Comparison of ENCODE assay signal across 18 mouse cellular contexts in genomic region chr5:98955576-98955975, GRCm38 (mm10).
DNase-seq lines count a peak whose midpoint lies in the region; ATAC-seq and TF ChIP-seq lines count a peak whose summit lies in the region.
"Had no signal": no experiment of that assay in that cellular context is flagged by ENCODE, and none has a peak within 500 bp of the region (broad histone marks: within the 10 kb centered on the region; RNA-seq: fewer than 3 reads in every experiment).

No protein-coding gene starts in this region.

- WGBS in midbrain, embryonic 11.5 days, result 49% methylated on average over 3 of the region's 3 CpGs
- 55% methylated on average over 3 of the region's 3 CpGs for WGBS in midbrain, embryonic 10.5 days
- 17% methylated on average over 3 of the region's 3 CpGs for WGBS in midbrain, embryonic 14.5 days
- WGBS in midbrain, embryonic 13.5 days, result 25% methylated on average over 3 of the region's 3 CpGs

- peak; percentile 78 for DNase-seq in midbrain, embryonic 11.5 days (ENCODE audit: low spot score, missing footprints)
- DNase-seq in midbrain, embryonic 10.5 days (ENCODE audit: low spot score), result no peak
- DNase-seq in midbrain, embryonic 14.5 days, result peak; percentile 53
- peak; percentile 73 for DNase-seq in brain, embryonic 14.5 days (ENCODE audit: low read depth)
- no peak for DNase-seq in right cerebral cortex, postnatal 10 days (ENCODE audit: low spot score in 2 of 2)
- DNase-seq: adrenal gland, adult 2 months; adrenal gland, postnatal 10 days; adrenal gland, postnatal 25 days; cerebellum, adult 11-12 months; cerebellum, adult 2 months; cerebellum, adult 9-10 months; cerebellum, postnatal 10 days; cerebellum, postnatal 25 days; forebrain, postnatal 0 days had no signal

- no peak for TF ChIP-seq CTCF in brain, embryonic 14.5 days (IDR thresholded peaks at IDR 0.05; ENCODE audit: borderline replicate concordance, extremely low read depth, insufficient read depth, insufficient read length)

- no peak overlapping the region for H3K4me2 ChIP-seq in midbrain, embryonic 11.5 days
- H3K4me2 ChIP-seq in midbrain, embryonic 14.5 days (ENCODE audit: low read length), result no peak overlapping the region
- H3K4me2 ChIP-seq in midbrain, embryonic 13.5 days (replicated peaks), result no peak overlapping the region
- H3K4me2 ChIP-seq: embryonic facial prominence, embryonic 13.5 days; forebrain, embryonic 13.5 days; forebrain, embryonic 15.5 days had no signal

- no peak for TF ChIP-seq POLR2A in brain, embryonic 14.5 days (IDR thresholded peaks at IDR 0.05; ENCODE audit: borderline replicate concordance, extremely low read depth, insufficient read depth, insufficient read length, poor library complexity, severe bottlenecking)

- no peak for ATAC-seq in midbrain, embryonic 11.5 days (ENCODE audit: low FRiP score)
- no peak for ATAC-seq in midbrain, embryonic 14.5 days (ENCODE audit: low FRiP score, low TSS enrichment)
- ATAC-seq in midbrain, embryonic 13.5 days, result no peak
- ATAC-seq: forebrain, embryonic 13.5 days; forebrain, embryonic 15.5 days; forebrain, postnatal 0 days had no signal

- no peaks in the 10 kb centered on the region for H3K27me3 ChIP-seq in midbrain, embryonic 11.5 days (ENCODE audit: control insufficient read depth, insufficient read depth, low read length)
- no peaks in the 10 kb centered on the region for H3K27me3 ChIP-seq in midbrain, embryonic 10.5 days (ENCODE audit: low read depth, poor library complexity, severe bottlenecking)
- H3K27me3 ChIP-seq in midbrain, embryonic 14.5 days (ENCODE audit: control insufficient read depth, insufficient read depth, low read length), result no peaks in the 10 kb centered on the region
- H3K27me3 ChIP-seq in midbrain, embryonic 13.5 days, result no peaks in the 10 kb centered on the region
- H3K27me3 ChIP-seq: embryonic facial prominence, embryonic 13.5 days; forebrain, embryonic 13.5 days; forebrain, embryonic 15.5 days had no signal

- no peaks in the 10 kb centered on the region for H3K36me3 ChIP-seq in midbrain, embryonic 11.5 days (ENCODE audit: control insufficient read depth, insufficient read depth, low read length)
- H3K36me3 ChIP-seq in midbrain, embryonic 10.5 days, result no peaks in the 10 kb centered on the region
- H3K36me3 ChIP-seq in midbrain, embryonic 14.5 days (ENCODE audit: control insufficient read depth, insufficient read depth, low read length), result no peaks in the 10 kb centered on the region
- no peaks in the 10 kb centered on the region for H3K36me3 ChIP-seq in midbrain, embryonic 13.5 days
- H3K36me3 ChIP-seq: embryonic facial prominence, embryonic 13.5 days; forebrain, embryonic 15.5 days had no signal

- no peak overlapping the region for H3K9ac ChIP-seq in midbrain, embryonic 11.5 days (ENCODE audit: low read length)
- H3K9ac ChIP-seq in midbrain, embryonic 14.5 days (replicated peaks; ENCODE audit: low read length), result no peak overlapping the region
- H3K9ac ChIP-seq in midbrain, embryonic 13.5 days (replicated peaks), result no peak overlapping the region
- H3K9ac ChIP-seq: embryonic facial prominence, embryonic 13.5 days; forebrain, embryonic 13.5 days; forebrain, embryonic 15.5 days; forebrain, postnatal 0 days had no signal

- H3K9me3 ChIP-seq in midbrain, embryonic 11.5 days (ENCODE audit: control insufficient read depth, low read length), result no peaks in the 10 kb centered on the region
- no peaks in the 10 kb centered on the region for H3K9me3 ChIP-seq in midbrain, embryonic 10.5 days (replicated peaks)
- 0 out of 2 replicates have a peak, but pooled peaks cover 2% of the 10 kb centered on the region for H3K9me3 ChIP-seq in midbrain, embryonic 14.5 days (ENCODE audit: control insufficient read depth, low read length)
- peaks cover 4% of the 10 kb centered on the region; the same call in 1 of the 2 replicates for H3K9me3 ChIP-seq in midbrain, embryonic 13.5 days
- H3K9me3 ChIP-seq: embryonic facial prominence, embryonic 13.5 days; forebrain, embryonic 13.5 days; forebrain, embryonic 15.5 days had no signal

- no peak overlapping the region for H3K4me3 ChIP-seq in midbrain, embryonic 11.5 days (ENCODE audit: low read depth, low read length)
- H3K4me3 ChIP-seq in midbrain, embryonic 10.5 days, result no peak overlapping the region
- H3K4me3 ChIP-seq in midbrain, embryonic 14.5 days (replicated peaks; ENCODE audit: low read depth, low read length), result no peak overlapping the region
- no peak overlapping the region for H3K4me3 ChIP-seq in midbrain, embryonic 13.5 days (replicated peaks)
- H3K4me3 ChIP-seq: embryonic facial prominence, embryonic 13.5 days; forebrain, embryonic 13.5 days; forebrain, embryonic 15.5 days had no signal

- H3K27ac ChIP-seq in midbrain, embryonic 11.5 days (ENCODE audit: low read depth, low read length), result no peak overlapping the region
- H3K27ac ChIP-seq in midbrain, embryonic 10.5 days (replicated peaks), result no peak overlapping the region
- H3K27ac ChIP-seq in midbrain, embryonic 14.5 days (replicated peaks; ENCODE audit: low read depth, low read length), result 0 out of 2 replicates have a peak overlapping the region, but pooled peaks have one; percentile 28
- H3K27ac ChIP-seq in midbrain, embryonic 13.5 days, result no peak overlapping the region; the same call in 1 of the 2 replicates
- H3K27ac ChIP-seq: embryonic facial prominence, embryonic 13.5 days; forebrain, embryonic 13.5 days; forebrain, embryonic 15.5 days had no signal

- H3K4me1 ChIP-seq in midbrain, embryonic 11.5 days (ENCODE audit: control insufficient read depth, insufficient read depth, low read length), result no peaks in the 10 kb centered on the region
- 0 out of 2 replicates have a peak, but pooled peaks cover 4% of the 10 kb centered on the region for H3K4me1 ChIP-seq in midbrain, embryonic 10.5 days
- no peaks in the 10 kb centered on the region for H3K4me1 ChIP-seq in midbrain, embryonic 14.5 days (ENCODE audit: control insufficient read depth, insufficient read depth, low read length)
- 0 out of 2 replicates have a peak, but pooled peaks cover 8% of the 10 kb centered on the region for H3K4me1 ChIP-seq in midbrain, embryonic 13.5 days (replicated peaks)
- H3K4me1 ChIP-seq: embryonic facial prominence, embryonic 13.5 days; forebrain, embryonic 13.5 days; forebrain, embryonic 15.5 days had no signal

Comparison
In these comparisons a context has a peak if more than half of its experiments do, and no peak if none do; other contexts are left out.
1. DNase-seq: peak in midbrain, embryonic 11.5 days (single experiment), midbrain, embryonic 14.5 days (single experiment) and brain, embryonic 14.5 days (single experiment); none in midbrain, embryonic 10.5 days (single experiment) and right cerebral cortex, postnatal 10 days (0 of 2).